Mouse (Mus musculus) forebrain, embryonic 11.5 days (tissue): ENCODE measurements around the gene Igf2. TPM values are rescaled to one million over a fixed set of nuclear protein-coding genes. Genes with fewer than 3 reads are reported as not detected.

ENCODE experiments used
- ATAC-seq: fragments of 200-750 bp; cut with Nextera tagmentation; replicated peaks from 2 replicates; pipeline ENCODE4 v1.8.0; 2017; ENCODE audit warnings: moderate TSS enrichment; ENCODE audit not compliant: low FRiP score
- DNase-seq: peaks from one replicate; pipeline ENCODE4 v3.0.0-alpha.2; 2017; ENCODE audit warnings: low spot score
- H3K27ac ChIP-seq: fragments of 300-500 bp; sonication (generic); 2 replicates; pipeline ENCODE4 v1.5.1; 2014; ENCODE audit warnings: low read depth, low read length
- H3K27me3 ChIP-seq: fragments of 300-500 bp; sonication (generic); 2 replicates; pipeline ENCODE4 v1.6.1; 2014; ENCODE audit warnings: mild to moderate bottlenecking, low read length, mixed read lengths; ENCODE audit not compliant: control insufficient read depth, insufficient read depth
- H3K36me3 ChIP-seq: fragments of 300-500 bp; sonication (generic); 2 replicates; pipeline ENCODE4 v1.6.1; 2014; ENCODE audit warnings: mild to moderate bottlenecking, low read length, moderate library complexity, mixed read lengths; ENCODE audit not compliant: control insufficient read depth, insufficient read depth
- H3K4me1 ChIP-seq: fragments of 300-500 bp; sonication (generic); replicated peaks from 2 replicates; pipeline ENCODE4 v1.6.1; 2014; ENCODE audit warnings: low read length, mixed read lengths; ENCODE audit not compliant: control insufficient read depth, insufficient read depth
- H3K4me2 ChIP-seq: fragments of 300-500 bp; sonication (generic); 2 replicates; pipeline ENCODE4 v1.6.1; 2014; ENCODE audit warnings: low read depth, mild to moderate bottlenecking, low read length, moderate library complexity, mixed read lengths; ENCODE audit not compliant: severe bottlenecking
- H3K4me3 ChIP-seq: fragments of 300-500 bp; sonication (generic); 2 replicates; pipeline ENCODE4 v1.5.1; 2014; ENCODE audit warnings: low read depth, low read length
- H3K9ac ChIP-seq: fragments of 300-500 bp; sonication (generic); 2 replicates; pipeline ENCODE4 v1.6.1; 2014; ENCODE audit warnings: low read length
- H3K9me3 ChIP-seq: fragments of 300-500 bp; sonication (generic); 2 replicates; pipeline ENCODE4 v1.6.1; 2016; ENCODE audit warnings: low read length, mixed read lengths; ENCODE audit not compliant: control insufficient read depth
- WGBS: fragments of 180-500 bp; shearing (Covaris S2); extraction: QIAGEN DNeasy Blood & Tissue Kit; methylation state at CpG from one replicate; pipeline ENCODE4 v1.1.7; 2014; 5-methylcytosine and 5-hydroxymethylcytosine counted together
- polyA plus RNA-seq: library from polyadenylated mRNA; unstranded; fragments of >200 nt; fragmentation: Nextera tagmentation; extraction: Ambion mirVana; gene quantifications from 2 replicates; pipeline ENCODE4 v1.2.1, GENCODE M21; 2014

Igf2 gene
- 121 and 141 TPM in 2 replicates for polyA plus RNA-seq

- ATAC-seq (no peak), DNase-seq (peak; percentile 38)
- no peak within 1 kb of the TSS for H3K4me3 ChIP-seq
- peaks cover 17% of the 10 kb centered on the region for H3K9me3 ChIP-seq
- peaks cover 48% of the 10 kb centered on the region for H3K27me3 ChIP-seq
- no peak within 1 kb of the TSS for H3K4me2 ChIP-seq
- no peaks in the 10 kb centered on the region for H3K4me1 ChIP-seq
- no peak within 1 kb of the TSS for H3K9ac ChIP-seq
- no peaks in the 10 kb centered on the region for H3K36me3 ChIP-seq
- H3K27ac ChIP-seq = no peak within 1 kb of the TSS
- 78% methylated on average over 2 of the region's 2 CpGs for WGBS
Observed at GRCm38 (mm10) chr7:142666659-142667058, at the start of gene Igf2. TSS of gene Igf2 (minus strand) at chr7:142666816.

- peak; percentile 74 for DNase-seq
- Histone ChIP-seq H3K4me3 (peak overlapping the region; percentile 13; the same call in 1 of the 2 replicates), H3K4me2 (peak overlapping the region; percentile 52), H3K9ac (peak overlapping the region; percentile 65), H3K36me3 (no peaks in the 10 kb centered on the region), H3K9me3 (no peaks in the 10 kb centered on the region), H3K27me3 (no peaks in the 10 kb centered on the region), H3K4me1 (no peaks in the 10 kb centered on the region), H3K27ac (no peak overlapping the region)
- no peak; the same call in 1 of the 2 replicates for ATAC-seq
- 11% methylated on average over 8 of the region's 8 CpGs for WGBS
Observed at GRCm38 (mm10) chr7:142714783-142715498, 48.3 kb upstream of the Igf2 start.

- Histone ChIP-seq H3K27me3 (no peaks in the 10 kb centered on the region), H3K4me1 (no peaks in the 10 kb centered on the region), H3K9ac (no peak overlapping the region), H3K36me3 (no peaks in the 10 kb centered on the region), H3K4me3 (no peak overlapping the region), H3K4me2 (no peak overlapping the region), H3K27ac (no peak overlapping the region), H3K9me3 (no peaks in the 10 kb centered on the region)
- ATAC-seq = no peak
- no peak for DNase-seq
- 76% methylated on average over 2 of the region's 2 CpGs for WGBS
Observed at GRCm38 (mm10) chr7:142706873-142707272, 40.3 kb upstream of the Igf2 start.

GRCm38 (mm10) chr7:142699334-142699860, 32.8 kb upstream of the Igf2 start:
- WGBS = 67% methylated on average over 5 of the region's 5 CpGs
- no peak overlapping the region for H3K4me3 ChIP-seq
- no peaks in the 10 kb centered on the region for H3K27me3 ChIP-seq
- no peaks in the 10 kb centered on the region for H3K4me1 ChIP-seq
- DNase-seq (no peak), ATAC-seq (no peak)
- no peak overlapping the region for H3K4me2 ChIP-seq
- H3K36me3 ChIP-seq = no peaks in the 10 kb centered on the region
- H3K9ac ChIP-seq = no peak overlapping the region
- H3K27ac ChIP-seq = no peak overlapping the region
- no peaks in the 10 kb centered on the region for H3K9me3 ChIP-seq

GRCm38 (mm10) chr7:142678611-142679010, 12.0 kb upstream of the Igf2 start:
- H3K9me3 ChIP-seq = no peaks in the 10 kb centered on the region
- H3K4me3 ChIP-seq = no peak overlapping the region
- no peaks in the 10 kb centered on the region for H3K4me1 ChIP-seq
- no peak for ATAC-seq
- no peaks in the 10 kb centered on the region for H3K36me3 ChIP-seq
- H3K4me2 ChIP-seq = no peak overlapping the region
- DNase-seq = no peak
- no peak overlapping the region for H3K27ac ChIP-seq
- H3K9ac ChIP-seq = no peak overlapping the region
- no peaks in the 10 kb centered on the region for H3K27me3 ChIP-seq
- 86% methylated on average over 3 of the region's 3 CpGs for WGBS

- whole genome bisulfite sequencing = 11% methylated on average over 3 of the region's 3 CpGs
- Histone ChIP-seq H3K4me3 (no peak overlapping the region), H3K27ac (no peak overlapping the region), H3K4me1 (no peaks in the 10 kb centered on the region), H3K9me3 (peaks cover 4% of the 10 kb centered on the region), H3K4me2 (no peak overlapping the region), H3K36me3 (no peaks in the 10 kb centered on the region), H3K27me3 (no peaks in the 10 kb centered on the region), H3K9ac (no peak overlapping the region)
- DNase-seq = peak; percentile 65
- no peak for ATAC-seq
Observed at GRCm38 (mm10) chr7:142675644-142676043, 9.0 kb upstream of the Igf2 start.

- Histone ChIP-seq H3K4me1 (no peaks in the 10 kb centered on the region), H3K36me3 (no peaks in the 10 kb centered on the region), H3K4me3 (no peak overlapping the region), H3K27me3 (no peaks in the 10 kb centered on the region), H3K4me2 (no peak overlapping the region), H3K27ac (no peak overlapping the region), H3K9ac (no peak overlapping the region), H3K9me3 (peaks cover 8% of the 10 kb centered on the region)
- DNase-seq (no peak), ATAC-seq (no peak)
- 71% methylated on average over 6 of the region's 6 CpGs for WGBS
Observed at GRCm38 (mm10) chr7:142675141-142675540, 8.5 kb upstream of the Igf2 start.

GRCm38 (mm10) chr7:142672120-142672519, 5.5 kb upstream of the Igf2 start:
- Histone ChIP-seq H3K9ac (no peak overlapping the region), H3K27me3 (peaks cover 2% of the 10 kb centered on the region; the same call in 1 of the 2 replicates), H3K27ac (no peak overlapping the region), H3K36me3 (no peaks in the 10 kb centered on the region), H3K4me3 (no peak overlapping the region), H3K4me1 (no peaks in the 10 kb centered on the region), H3K9me3 (peaks cover 17% of the 10 kb centered on the region), H3K4me2 (no peak overlapping the region)
- no peak for DNase-seq
- no peak for ATAC-seq
- WGBS = 11% methylated on average over 4 of the region's 4 CpGs

GRCm38 (mm10) chr7:142671067-142671466, 4.5 kb upstream of the Igf2 start:
- H3K4me3 ChIP-seq = no peak overlapping the region
- peaks cover 7% of the 10 kb centered on the region for H3K27me3 ChIP-seq
- no peak overlapping the region for H3K27ac ChIP-seq
- no peaks in the 10 kb centered on the region for H3K4me1 ChIP-seq
- no peaks in the 10 kb centered on the region for H3K36me3 ChIP-seq
- H3K9me3 ChIP-seq = peaks cover 17% of the 10 kb centered on the region
- ATAC-seq (no peak), DNase-seq (no peak)
- WGBS = 91% methylated on average over 1 of the region's 1 CpGs
- no peak overlapping the region for H3K4me2 ChIP-seq
- no peak overlapping the region for H3K9ac ChIP-seq
